Mouse (Mus musculus): Measurements from ENCODE around the gene Gpr152.

The Gpr152 gene

DNA sequence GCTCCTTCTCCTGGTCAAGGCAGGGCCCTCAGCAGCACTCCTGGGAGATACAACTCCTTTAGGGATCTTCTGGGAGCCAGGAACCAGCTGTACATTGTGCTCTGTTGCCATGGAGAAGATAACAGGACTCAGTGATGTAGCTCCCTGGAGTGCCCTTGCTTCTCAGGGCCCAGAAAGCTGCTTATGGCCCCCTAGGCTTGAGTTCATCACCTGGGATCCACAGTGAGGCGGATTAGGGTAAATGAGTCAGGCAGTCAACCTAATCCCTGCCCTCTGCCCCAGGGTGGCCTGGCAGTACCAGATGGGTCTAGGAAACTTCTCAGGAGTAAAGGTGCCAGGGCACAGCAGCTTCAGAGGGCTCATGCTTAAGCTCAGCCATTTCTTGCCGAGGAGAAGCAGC is at the start of gene Gpr152:
Gene Gpr152, plus strand, starts transcription at position 342 of the 400 bp plus-strand sequence.
- DNase-seq (ENCODE audit: low read depth, low spot score), result peak; percentile 19

GRCm38 (mm10) chr19:4090446-4090845 is 49.1 kb upstream of the Gpr152 start:
- DNase-seq (ENCODE audit: low read depth, low spot score), result no peak

GRCm38 (mm10) chr19:4091383-4091782 is 48.2 kb upstream of the Gpr152 start:
- no peak for DNase-seq (ENCODE audit: low read depth, low spot score)

DNA sequence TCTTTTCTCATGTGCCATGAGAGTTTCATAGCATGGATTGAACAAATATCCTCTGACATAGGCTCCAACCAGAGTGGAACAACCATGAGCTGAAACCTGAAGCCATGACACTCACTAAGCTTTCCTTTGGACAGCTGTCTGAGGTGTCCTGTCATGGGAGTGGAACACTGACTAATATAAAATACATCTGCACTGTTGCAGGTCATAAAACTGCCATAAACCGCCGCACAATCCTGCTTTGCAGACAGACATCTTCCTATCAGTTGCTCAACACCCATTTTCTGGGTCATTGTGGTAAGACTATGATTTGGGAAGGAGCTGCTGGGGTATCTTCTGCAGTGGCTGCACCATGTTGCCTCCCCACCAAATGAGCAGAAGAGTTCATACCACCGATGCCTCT is 46.8 kb upstream of the Gpr152 start:
- no peak for DNase-seq (ENCODE audit: low read depth, low spot score)

- peak; percentile 32 for DNase-seq (ENCODE audit: low read depth, low spot score)
Observed at GRCm38 (mm10) chr19:4093772-4094171, 45.8 kb upstream of the Gpr152 start.

- DNase-seq (ENCODE audit: low read depth, low spot score), result no peak
Observed at GRCm38 (mm10) chr19:4094348-4094747, 45.2 kb upstream of the Gpr152 start.

GRCm38 (mm10) chr19:4094774-4095303 is 44.7 kb upstream of the Gpr152 start:
- DNase-seq (ENCODE audit: low read depth, low spot score), result no peak

DNA sequence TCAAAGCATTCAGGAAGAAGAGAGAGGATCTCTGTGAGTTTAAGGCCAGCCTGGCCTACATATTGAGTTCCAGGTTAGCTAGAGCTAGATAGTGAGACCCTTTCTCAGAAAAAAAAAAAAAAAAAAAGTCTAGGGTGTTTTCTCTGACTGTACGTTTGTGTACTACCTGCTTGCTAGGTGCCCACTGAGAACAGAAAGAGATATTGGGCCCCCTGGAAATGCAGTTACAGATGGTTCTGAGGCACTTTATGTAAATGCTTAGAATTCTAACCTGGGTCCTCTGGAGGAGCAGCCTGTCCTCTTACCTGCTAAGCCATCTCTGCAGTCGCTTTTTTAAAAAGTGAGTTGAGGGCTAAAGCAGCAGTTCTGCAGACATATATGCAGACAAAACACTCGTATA is 43.8 kb upstream of the Gpr152 start:
- DNase-seq (ENCODE audit: low read depth, low spot score), result no peak

DNA sequence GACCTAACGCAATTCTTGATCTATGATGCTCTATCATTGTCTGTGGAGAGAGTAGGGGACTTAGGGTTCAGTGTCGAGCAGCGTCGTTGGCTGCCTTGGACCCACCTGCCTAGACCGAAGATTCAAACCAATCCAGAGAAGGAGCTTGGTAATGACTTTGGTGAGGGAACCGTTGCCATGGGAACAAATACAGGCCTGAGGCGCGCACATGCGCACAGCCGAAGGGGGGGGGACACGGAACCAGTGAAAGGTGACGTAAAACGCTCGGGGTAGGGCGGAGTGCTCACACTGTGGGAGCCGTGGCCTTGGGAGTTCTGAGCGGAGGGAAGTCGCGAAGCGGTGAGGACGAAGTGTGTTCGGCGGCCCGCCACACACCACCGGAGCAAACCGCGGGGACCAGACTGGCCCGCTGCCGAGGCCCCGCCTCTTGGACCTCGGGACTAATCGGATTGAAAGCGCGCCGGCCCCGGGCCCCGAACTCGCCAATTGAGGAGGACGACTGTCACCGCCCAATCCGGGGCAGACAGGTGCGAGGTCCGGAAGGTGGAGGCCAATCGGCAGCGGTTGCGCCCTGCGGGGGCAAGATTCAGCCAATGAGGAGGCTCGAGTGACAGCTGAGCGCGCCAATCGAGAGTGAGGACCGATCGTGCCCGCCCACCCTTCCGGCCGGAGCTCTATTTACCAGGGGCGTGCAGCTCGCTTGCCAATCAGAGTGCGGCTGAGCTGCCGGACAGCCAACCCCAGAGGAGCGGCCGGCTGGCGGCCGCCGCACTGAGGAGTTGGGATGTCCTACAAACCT is 42.7 kb upstream of the Gpr152 start, which contains the start of gene Cdk2ap2:
Gene Cdk2ap2, plus strand, starts transcription at position 541 of the 799 bp plus-strand sequence.
- peak; percentile 99 for DNase-seq (ENCODE audit: low read depth, low spot score)

DNA sequence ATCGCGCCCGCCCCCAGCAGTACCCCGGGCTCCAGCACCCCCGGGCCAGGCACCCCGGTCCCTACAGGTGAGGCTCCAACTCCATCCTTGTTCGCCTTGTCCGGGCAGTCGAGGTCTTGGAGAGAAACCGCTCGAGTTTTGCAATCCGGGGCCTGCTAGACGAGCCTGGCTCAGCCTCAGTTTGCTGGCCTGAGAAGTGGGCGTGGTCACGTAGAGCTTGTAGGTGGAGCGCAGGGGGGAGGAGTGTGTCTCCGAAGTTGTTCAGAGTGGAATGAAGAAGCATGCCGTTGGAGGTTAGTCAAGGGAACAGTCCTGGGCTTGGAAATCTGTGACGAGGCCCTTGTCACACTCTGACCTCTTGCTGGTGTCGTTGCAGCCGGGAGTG is 42.2 kb upstream of the Gpr152 start:
- DNase-seq (ENCODE audit: low read depth, low spot score), result peak; percentile 96

DNA sequence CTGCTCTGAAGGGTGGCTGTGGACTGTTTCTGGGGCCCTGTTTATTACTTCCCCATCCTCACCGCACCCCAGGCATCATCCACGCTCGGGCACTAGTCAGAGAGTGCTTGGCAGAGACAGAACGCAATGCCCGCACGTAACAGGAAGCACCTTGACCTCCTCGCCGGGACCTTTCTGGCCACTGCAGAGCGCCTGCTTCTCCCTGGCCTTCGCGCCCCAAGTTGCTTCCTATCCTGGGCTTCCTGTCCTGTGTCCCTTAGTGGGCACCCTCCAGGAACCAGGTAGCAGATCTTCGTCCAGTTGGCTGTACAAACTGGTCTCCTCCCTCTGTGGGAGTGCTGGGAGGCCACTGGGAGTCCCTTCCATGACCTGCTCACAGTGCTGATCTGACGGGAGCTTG is 41.2 kb upstream of the Gpr152 start:
- no peak for DNase-seq (ENCODE audit: low read depth, low spot score)

DNA sequence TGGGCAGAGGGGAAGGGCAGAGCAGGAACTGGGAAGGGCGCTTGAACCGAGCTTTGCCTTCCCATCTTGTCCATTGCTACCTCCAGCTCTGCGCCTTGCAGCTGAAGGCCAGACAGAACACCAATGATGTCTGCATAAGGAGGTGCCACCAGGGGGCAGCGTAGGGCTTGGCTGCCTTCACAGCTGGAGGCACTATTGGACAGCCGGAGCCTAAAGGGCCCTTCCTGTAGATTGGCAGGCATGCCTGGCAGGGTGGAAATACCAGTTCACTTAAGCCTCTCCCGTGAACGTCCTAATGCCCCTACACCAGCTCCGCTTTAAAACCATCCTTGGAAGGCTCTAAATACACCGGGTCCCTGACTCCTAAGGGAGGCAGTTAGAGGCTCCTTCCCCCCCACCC is 40.5 kb upstream of the Gpr152 start:
- DNase-seq (ENCODE audit: low read depth, low spot score), result peak; percentile 82

GRCm38 (mm10) chr19:4099837-4100717 is 39.5 kb upstream of the Gpr152 start, which contains the start of gene Pitpnm1:
Pitpnm1 (plus strand) TSS chr19:4099998.
- no peak for DNase-seq (ENCODE audit: low read depth, low spot score)

DNA sequence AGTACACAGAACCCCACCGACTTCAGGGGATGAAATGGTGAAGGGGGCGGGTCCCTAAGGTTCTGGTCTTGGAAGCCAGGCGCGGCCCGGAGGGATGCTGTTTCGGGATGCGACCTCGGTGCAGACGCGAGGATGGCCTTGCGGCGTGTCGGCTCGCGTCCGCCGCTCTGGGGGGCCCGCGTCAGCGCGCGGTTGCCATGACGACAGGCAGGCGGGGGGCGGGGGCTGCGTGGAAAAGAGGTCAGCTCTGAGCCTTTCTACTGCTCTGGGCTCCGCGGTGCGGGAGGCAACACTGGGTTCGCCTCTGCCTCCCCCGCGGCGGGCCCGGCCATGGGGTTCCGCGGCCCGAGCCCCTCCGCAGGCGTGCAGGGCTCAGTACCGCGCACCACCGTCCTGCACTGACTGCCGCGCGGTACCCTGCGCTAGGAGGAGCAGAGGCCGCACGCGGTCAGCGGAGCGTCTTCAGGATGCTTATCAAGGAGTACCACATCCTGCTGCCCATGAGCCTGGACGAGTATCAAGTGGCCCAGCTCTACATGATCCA is 38.8 kb upstream of the Gpr152 start:
- DNase-seq (ENCODE audit: low read depth, low spot score), result peak; percentile 49

- DNase-seq (ENCODE audit: low read depth, low spot score), result no peak
Observed at GRCm38 (mm10) chr19:4101466-4101865, 38.1 kb upstream of the Gpr152 start.

GRCm38 (mm10) chr19:4102049-4102448 is 37.5 kb upstream of the Gpr152 start:
- no peak for DNase-seq (ENCODE audit: low read depth, low spot score)

GRCm38 (mm10) chr19:4102626-4103025 is 37.0 kb upstream of the Gpr152 start:
- DNase-seq (ENCODE audit: low read depth, low spot score), result no peak

GRCm38 (mm10) chr19:4103294-4103693 is 36.3 kb upstream of the Gpr152 start:
- no peak for DNase-seq (ENCODE audit: low read depth, low spot score)

DNA sequence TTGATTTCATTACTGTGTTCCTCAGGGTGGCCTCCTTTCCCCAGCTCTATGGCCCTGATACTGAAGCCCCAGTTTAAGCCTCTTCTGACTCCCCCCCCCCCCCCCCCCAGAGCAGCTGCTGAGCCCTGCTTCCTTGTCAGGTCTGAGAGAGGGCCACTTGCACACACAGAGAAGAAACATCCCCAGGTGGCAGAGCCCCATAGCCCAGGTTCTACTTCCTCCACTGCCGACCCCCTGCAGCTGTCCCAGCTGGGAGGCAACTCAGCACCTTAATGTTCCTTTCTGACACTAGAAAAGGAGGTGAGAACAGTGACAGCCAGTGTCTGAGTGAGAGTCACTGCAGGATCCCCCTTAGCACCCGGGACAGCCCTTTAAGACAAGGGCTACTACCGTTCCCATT is 35.8 kb upstream of the Gpr152 start:
- no peak for DNase-seq (ENCODE audit: low read depth, low spot score)

DNA sequence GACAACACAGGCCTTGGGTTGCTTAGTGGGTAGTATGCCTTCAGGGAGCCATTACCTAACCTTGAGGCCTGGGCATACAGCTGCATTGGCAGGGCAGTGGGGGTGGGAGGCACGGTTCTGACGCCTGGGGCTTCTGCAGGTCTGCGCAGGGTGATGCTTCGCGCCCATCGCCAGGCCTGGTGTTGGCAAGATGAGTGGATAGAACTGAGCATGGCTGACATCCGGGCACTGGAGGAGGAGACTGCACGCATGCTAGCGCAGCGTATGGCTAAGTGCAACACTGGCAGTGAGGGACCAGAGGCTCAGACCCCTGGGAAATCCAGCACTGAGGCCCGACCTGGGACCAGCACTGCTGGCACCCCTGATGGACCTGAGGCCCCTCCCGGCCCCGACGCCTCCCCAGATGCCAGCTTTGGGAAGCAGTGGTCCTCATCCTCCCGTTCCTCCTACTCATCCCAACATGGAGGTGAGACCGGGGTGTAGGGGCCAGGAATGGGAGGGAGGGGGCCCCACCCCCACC is 34.9 kb upstream of the Gpr152 start:
- DNase-seq (ENCODE audit: low read depth, low spot score), result no peak

- no peak for DNase-seq (ENCODE audit: low read depth, low spot score)
Observed at GRCm38 (mm10) chr19:4106654-4107053, 32.9 kb upstream of the Gpr152 start.

DNA sequence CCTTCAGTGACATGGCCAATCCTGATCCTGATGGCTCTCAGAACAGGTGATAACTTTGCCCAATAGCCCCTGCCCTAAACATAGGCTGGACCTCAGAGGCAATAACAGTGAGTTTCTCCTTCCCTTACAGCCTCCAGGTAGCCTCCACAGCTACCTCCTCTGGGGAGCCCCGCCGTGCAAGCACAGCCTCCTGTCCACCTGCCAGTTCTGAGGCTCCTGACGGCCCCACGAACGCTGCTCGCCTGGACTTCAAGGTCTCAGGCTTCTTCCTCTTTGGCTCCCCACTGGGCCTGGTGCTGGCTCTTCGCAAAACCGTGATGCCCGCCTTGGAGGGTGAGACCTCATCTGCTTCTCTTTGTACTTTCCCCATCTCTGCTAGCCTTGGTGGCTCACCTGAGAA is 31.1 kb upstream of the Gpr152 start:
- no peak for DNase-seq (ENCODE audit: low read depth, low spot score)

Data from R1 (cell line).